Mouse (Mus musculus) thymus, postnatal 10 days (tissue): ENCODE data around the gene Idh3a.
A peak's percentile ranks its signal among the peaks of the same experiment; 100 is the strongest.
"Not testable (repeated sequence)": the region's sequence is repeated elsewhere in the genome, so short reads cannot be mapped to it uniquely, and the experiment has no call there.

ENCODE experiments used
- DNase-seq, 2 experiments: peaks; one replicate each; pipeline ENCODE4 v3.0.0; 2021; ENCODE audit warnings: low spot score in 2 of 2

The Idh3a gene

DNA sequence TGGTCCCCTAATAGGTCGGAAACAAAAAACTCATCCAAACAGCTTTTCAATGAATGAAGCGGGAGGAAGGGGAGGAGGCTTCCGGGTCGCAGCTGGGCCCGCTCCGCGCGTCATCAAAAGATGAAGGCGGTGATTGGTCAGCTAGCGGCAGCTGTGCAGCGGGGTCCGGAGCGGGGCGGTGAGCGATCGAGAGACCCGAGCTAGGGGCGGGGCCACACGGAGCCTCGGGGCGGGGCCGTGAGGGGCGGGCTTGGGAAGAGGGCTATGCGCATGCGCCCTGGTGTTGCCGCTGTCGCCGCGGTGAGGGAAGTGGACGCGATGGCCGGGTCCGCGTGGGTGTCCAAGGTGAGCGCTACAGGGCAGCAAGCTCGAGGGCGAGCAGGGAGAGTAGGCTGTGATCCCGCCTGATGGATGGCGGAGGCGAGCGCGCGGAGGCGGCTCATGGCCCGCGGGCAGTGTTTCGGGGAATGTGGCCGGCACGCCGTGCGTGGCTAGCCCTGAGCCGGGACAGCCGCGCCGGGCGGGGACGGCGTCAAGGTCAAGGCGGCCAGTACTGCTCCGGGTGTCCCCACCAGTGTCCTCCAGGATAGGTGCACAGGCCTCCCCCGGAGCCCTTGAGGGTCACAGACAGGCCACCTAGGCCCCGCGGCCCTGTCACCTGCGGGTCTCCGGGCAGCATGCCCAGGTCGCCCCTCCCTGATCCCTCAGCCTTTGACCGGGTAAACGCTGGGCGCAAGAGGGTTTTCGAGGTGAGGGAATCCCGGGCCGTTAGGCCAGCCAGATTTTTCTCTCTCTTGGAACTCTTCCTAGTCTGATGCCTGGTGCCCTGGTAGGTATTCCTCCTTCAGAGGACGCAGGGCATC lies at the start of gene Idh3a:
TSS of gene Idh3a (plus strand) at position 136 of the 863 bp plus-strand sequence.
- DNase-seq = peak; percentile 98 to 99

- no peak for DNase-seq
These were observed 49.1 kb upstream of the Idh3a start for GRCm38 (mm10) chr9:54537030-54537429.

GRCm38 (mm10) chr9:54537480-54537879 lies 48.7 kb upstream of the Idh3a start:
- DNase-seq = no peak

DNA sequence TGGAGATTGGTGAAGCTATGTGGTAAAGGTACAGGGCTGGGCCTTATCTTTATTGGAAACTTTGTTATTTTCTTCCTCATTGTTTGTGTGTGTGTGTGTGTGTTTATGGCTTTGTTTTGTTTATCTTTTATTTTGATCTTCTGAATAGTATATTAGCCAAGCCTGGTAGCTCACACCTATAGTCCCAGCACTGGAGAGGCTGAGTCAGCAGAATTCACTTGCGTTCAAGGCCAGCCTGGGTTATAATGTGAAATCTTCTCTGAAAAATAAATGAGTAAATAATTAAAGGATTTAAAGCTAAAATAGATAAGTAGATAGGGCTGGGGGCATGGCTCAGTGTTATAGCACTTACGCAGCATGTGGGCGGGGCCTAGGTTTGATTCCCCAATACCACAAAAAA lies 47.9 kb upstream of the Idh3a start:
- DNase-seq = no peak

DNA sequence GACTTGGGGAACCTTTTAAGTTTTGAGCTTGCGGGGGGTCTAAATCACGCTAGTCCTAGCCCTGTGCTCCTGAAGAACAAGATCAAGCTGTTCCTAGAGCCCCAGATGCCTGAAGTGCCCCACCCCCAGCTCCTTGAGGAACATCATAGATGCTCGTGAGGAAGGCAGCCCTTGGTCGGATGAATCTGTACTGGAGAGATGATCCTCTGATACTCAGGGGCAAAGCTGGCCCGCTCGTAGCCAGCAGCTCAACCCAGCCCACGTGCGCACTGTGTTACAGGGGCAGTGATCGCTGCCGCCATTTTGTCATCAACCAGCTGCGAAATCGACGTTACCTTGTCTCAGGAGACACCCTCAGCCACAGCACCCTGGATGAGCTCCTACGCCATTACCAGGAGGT lies 47.5 kb upstream of the Idh3a start, which contains the start of gene Sh2d7:
TSS of gene Sh2d7 (plus strand) at position 301 of the 400 bp plus-strand sequence.
- no peak for DNase-seq

- DNase-seq = no peak
These were observed 45.3 kb upstream of the Idh3a start for GRCm38 (mm10) chr9:54540801-54541200.

- no peak for DNase-seq
These were observed 41.8 kb upstream of the Idh3a start for GRCm38 (mm10) chr9:54544212-54544953.

DNA sequence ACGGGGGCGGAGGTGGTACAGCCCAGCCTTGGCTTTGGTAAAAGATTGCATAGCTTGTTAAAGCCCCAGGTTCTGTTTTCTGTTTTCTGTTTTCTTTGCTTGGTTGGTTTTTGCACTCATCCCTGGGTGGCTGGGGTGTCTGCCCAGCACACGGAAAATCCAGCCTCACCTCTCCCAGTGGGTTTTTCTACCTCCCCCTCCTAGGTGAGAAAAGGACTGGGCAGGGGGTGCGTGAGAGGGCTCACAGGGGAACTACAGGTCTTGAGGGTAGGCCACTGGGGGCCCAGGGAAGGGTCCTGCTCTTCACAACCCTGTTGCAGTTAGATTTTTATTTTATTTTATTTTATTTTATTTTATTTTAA lies 41.2 kb upstream of the Idh3a start:
- DNase-seq = no peak

- peak in 1 of 2 experiments; percentile 34 for DNase-seq
These were observed 38.6 kb upstream of the Idh3a start for GRCm38 (mm10) chr9:54547536-54547935.

- DNase-seq = no peak
These were observed 36.7 kb upstream of the Idh3a start for GRCm38 (mm10) chr9:54549433-54549832.

DNA sequence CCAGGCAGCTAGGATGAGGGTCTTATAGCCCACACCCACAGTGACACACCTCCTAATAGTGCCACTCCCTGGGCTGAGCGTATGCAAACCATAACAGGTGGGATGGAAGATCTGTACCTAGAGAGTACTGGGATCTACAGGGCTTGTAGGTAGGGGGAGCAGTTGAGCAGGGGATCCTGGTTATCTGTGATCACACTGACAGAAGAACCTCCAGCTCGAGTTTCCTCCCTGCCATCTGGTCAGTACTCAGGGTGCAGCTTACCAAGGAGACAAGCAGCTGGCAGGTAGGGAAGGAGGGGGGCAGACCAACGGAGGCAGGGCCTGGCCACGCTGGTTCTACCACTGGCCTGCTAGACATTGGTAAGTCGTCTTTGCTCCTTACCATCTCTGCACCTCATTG lies 33.7 kb upstream of the Idh3a start:
- peak in 1 of 2 experiments; percentile 41 for DNase-seq

DNA sequence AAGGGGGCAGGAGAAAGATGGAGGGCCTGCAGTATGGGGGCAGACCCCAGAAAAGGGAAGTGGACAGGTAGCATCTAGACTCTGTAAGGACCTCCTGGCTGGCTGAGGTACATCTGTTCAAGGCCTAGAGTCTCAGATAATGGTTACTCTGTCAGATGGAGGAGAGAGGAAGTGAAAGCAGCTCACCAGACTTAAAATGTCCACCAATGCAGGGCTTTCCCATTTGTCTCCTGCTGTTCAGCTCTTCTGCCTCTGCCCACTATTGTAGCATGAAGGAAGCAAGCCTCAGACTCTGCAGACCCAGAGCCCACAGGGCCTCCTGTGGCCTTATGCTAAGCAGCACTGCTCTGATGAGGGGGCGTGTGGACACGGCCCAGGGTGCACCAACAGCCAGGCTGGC lies 31.1 kb upstream of the Idh3a start:
- DNase-seq = no peak

GRCm38 (mm10) chr9:54558731-54559130 lies 27.4 kb upstream of the Idh3a start:
- no peak for DNase-seq

GRCm38 (mm10) chr9:54559771-54560471 lies 26.2 kb upstream of the Idh3a start, which contains the start of gene Cib2:
Cib2 (minus strand) TSS chr9:54560218.
- peak; percentile 49 to 75 for DNase-seq

GRCm38 (mm10) chr9:54560831-54561601 lies 25.1 kb upstream of the Idh3a start:
- no peak for DNase-seq

DNA sequence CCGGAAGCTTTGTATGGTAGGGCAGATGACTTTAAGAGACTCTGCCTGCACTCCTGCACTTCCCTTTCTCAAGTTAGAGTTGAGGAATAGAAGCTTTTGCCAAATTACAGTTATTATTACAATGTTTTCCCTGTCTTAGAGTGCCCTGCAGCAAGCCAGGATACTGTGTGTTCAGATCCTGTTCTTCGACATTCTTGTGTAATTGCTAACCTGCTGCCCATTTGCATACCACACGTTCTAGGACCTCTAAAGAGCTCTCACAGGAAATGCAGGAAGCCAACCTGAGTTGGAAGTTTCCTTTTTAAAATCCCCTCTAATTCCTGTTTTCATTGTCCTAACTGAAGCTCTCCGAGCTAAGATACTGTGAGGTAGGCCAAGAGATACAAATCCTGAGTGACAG lies 19.2 kb upstream of the Idh3a start:
- no peak for DNase-seq

GRCm38 (mm10) chr9:54568732-54569131 lies 17.4 kb upstream of the Idh3a start:
- no peak for DNase-seq

- no peak for DNase-seq
These were observed 14.8 kb upstream of the Idh3a start for GRCm38 (mm10) chr9:54571130-54571839.

DNA sequence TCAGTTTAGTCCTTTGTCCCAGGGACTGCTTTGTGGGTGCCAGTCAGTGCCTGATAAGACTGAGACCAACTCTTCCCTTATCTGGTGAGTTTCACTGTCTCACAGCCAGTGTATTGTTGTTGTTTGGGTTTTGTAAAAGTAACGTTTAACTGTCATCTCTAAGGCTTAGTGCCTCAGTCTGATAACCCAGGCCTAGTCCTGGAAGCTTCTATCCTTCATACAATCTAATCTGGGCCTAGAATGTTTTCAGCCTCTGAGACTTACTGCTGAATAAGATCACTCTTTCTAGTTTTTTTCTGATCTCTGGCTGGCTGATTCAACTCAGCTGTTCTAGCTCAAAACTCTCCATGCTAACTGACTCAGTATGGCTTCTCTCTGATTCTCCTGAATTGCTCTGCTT lies 2.4 kb upstream of the Idh3a start:
- no peak for DNase-seq

GRCm38 (mm10) chr9:54584127-54584526 lies 2.0 kb upstream of the Idh3a start:
- not testable (repeated sequence) for DNase-seq

DNA sequence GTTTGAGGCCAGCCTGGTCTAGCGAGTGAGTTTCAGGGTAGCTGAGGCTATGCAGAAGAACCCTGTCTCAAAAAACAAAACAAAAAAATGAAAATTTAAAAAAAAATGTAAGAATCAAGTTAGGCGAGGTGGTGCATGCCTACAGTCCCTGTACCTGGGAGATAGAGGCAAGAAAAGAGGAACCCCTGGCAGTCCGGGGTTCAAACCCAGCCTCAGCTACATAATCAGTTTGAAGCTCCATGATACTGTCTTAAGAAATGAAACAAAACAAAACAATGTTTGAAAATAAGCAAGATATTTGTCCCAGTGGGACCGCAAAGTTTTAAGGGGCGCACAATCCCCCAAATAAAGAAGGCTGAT lies 315 bp upstream of the Idh3a start:
- no peak for DNase-seq
